Mouse (Mus musculus) lung, embryonic 16.5 days (tissue): ENCODE data around the gene Lmo2. TPM values are rescaled to one million over a fixed set of nuclear protein-coding genes. Genes with fewer than 3 reads are reported as not detected.

Experiments
- ATAC-seq: fragments of 200-750 bp; cut with Nextera tagmentation; 2 replicates; pipeline ENCODE4 v1.8.0; 2017; ENCODE audit warnings: low read depth, mild to moderate bottlenecking, moderate library complexity
- H3K27ac ChIP-seq: fragments of 300-500 bp; sonication (generic); 2 replicates; pipeline ENCODE4 v1.5.1; 2014; ENCODE audit warnings: mild to moderate bottlenecking, control low read depth, low read length
- H3K27me3 ChIP-seq: fragments of 300-500 bp; sonication (generic); 2 replicates; pipeline ENCODE4 v1.6.1; 2014; ENCODE audit warnings: low read depth, low read length, mixed read lengths; ENCODE audit not compliant: control insufficient read depth, insufficient read depth
- H3K36me3 ChIP-seq: fragments of 300-500 bp; sonication (generic); 2 replicates; pipeline ENCODE4 v1.6.1; 2014; ENCODE audit warnings: low read length; ENCODE audit not compliant: control insufficient read depth, insufficient read depth
- H3K4me1 ChIP-seq: fragments of 300-500 bp; sonication (generic); replicated peaks from 2 replicates; pipeline ENCODE4 v1.6.1; 2014; ENCODE audit warnings: low read length, mixed read lengths; ENCODE audit not compliant: control insufficient read depth, insufficient read depth
- H3K4me2 ChIP-seq: fragments of 300-500 bp; sonication (generic); 2 replicates; pipeline ENCODE4 v1.6.1; 2014; ENCODE audit warnings: low read depth, low read length, control low read depth
- H3K4me3 ChIP-seq: fragments of 300-500 bp; sonication (generic); 2 replicates; pipeline ENCODE4 v1.5.1; 2014; ENCODE audit warnings: mild to moderate bottlenecking, low read length, control low read depth
- H3K9ac ChIP-seq: fragments of 300-500 bp; sonication (generic); 2 replicates; pipeline ENCODE4 v1.6.1; 2014; ENCODE audit warnings: low read length, control low read depth
- H3K9me3 ChIP-seq: fragments of 300-500 bp; sonication (generic); 2 replicates; pipeline ENCODE4 v1.6.1; 2016; ENCODE audit warnings: low read length; ENCODE audit not compliant: control insufficient read depth
- WGBS: fragments of 180-500 bp; shearing (Covaris S2); extraction: QIAGEN DNeasy Blood & Tissue Kit; methylation state at CpG from one replicate; pipeline ENCODE4 v1.1.7; 2014; 5-methylcytosine and 5-hydroxymethylcytosine counted together
- polyA plus RNA-seq: library from polyadenylated mRNA; unstranded; fragments of >200 nt; fragmentation: Nextera tagmentation; extraction: Ambion mirVana; gene quantifications from 2 replicates; pipeline ENCODE4 v1.2.1, GENCODE M21; 2015

The Lmo2 gene
- polyA plus RNA-seq, 1 experiment from 2014 or later, result 31.6 TPM

GRCm38 (mm10) chr2:103927610-103928145 is 30.1 kb upstream of the Lmo2 start:
- ATAC-seq, result no peak; the same call in 1 of the 2 replicates
- 67% methylated on average over 1 of the region's 1 CpGs for WGBS

GRCm38 (mm10) chr2:103930306-103931019 is 27.3 kb upstream of the Lmo2 start:
- WGBS, result 34% methylated on average over 13 of the region's 13 CpGs
- peak; percentile 73 for ATAC-seq

More at GRCm38 (mm10) chr2:103927610-103928145, 30.1 kb upstream of the Lmo2 start:
- Histone ChIP-seq H3K4me3 (no peak overlapping the region), H3K4me1 (no peaks in the 10 kb centered on the region; the same call in 1 of the 2 replicates), H3K36me3 (no peaks in the 10 kb centered on the region), H3K9me3 (no peaks in the 10 kb centered on the region), H3K27me3 (no peaks in the 10 kb centered on the region), H3K9ac (no peak overlapping the region), H3K27ac (no peak overlapping the region), H3K4me2 (no peak overlapping the region)

DNA sequence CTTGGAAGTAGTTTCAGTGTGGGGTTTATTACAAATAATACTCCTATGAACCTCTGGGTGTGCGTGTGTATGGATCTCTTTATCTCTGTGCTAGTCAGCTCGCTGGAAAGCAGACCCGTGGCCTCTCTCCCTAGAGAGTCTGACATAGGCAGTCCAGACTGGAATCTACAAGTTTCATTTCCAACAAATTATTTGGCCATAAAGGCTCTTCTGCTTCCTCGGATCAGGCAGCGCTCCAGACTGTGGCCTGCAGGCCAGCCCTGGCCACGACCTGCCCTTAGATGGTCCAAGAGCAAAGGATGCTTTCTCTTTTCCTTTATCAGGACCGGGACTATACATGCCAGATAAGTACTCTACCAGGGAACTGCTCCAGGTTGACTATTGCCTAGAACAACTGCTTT is 26.3 kb upstream of the Lmo2 start:
- Histone ChIP-seq H3K27me3 (no peaks in the 10 kb centered on the region), H3K9ac (no peak overlapping the region), H3K9me3 (no peaks in the 10 kb centered on the region), H3K4me2 (no peak overlapping the region), H3K36me3 (no peaks in the 10 kb centered on the region), H3K27ac (no peak overlapping the region), H3K4me1 (no peaks in the 10 kb centered on the region; the same call in 1 of the 2 replicates), H3K4me3 (no peak overlapping the region)
- WGBS, result 54% methylated on average over 7 of the region's 7 CpGs
- no peak for ATAC-seq

More at GRCm38 (mm10) chr2:103930306-103931019, 27.3 kb upstream of the Lmo2 start:
- H3K4me1 ChIP-seq, result no peaks in the 10 kb centered on the region; the same call in 1 of the 2 replicates
- no peak overlapping the region for H3K9ac ChIP-seq
- H3K27me3 ChIP-seq, result no peaks in the 10 kb centered on the region
- H3K4me2 ChIP-seq, result no peak overlapping the region
- H3K4me3 ChIP-seq, result no peak overlapping the region
- no peaks in the 10 kb centered on the region for H3K36me3 ChIP-seq
- H3K9me3 ChIP-seq, result no peaks in the 10 kb centered on the region
- no peak overlapping the region for H3K27ac ChIP-seq

DNA sequence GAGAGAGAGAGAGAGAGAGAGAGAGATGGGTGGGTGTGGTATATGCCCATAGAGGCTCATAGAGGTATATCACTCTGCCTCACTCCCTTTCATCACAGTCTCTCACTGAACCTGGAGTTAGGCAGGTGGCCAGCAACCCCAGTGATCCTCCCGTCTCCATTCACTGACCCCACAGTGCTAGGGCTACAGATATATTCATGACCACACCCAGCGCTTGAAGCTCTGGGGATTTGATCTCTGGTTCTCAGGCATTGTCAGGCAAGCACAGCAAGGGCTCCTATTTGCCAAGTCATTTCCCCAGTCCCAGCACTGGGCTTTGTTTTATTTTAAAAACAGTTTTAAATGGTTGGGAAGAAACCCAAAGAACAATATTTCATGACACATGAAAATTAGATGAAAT is 25.8 kb upstream of the Lmo2 start:
- H3K27me3 ChIP-seq, result no peaks in the 10 kb centered on the region
- no peaks in the 10 kb centered on the region for H3K36me3 ChIP-seq
- no peak overlapping the region for H3K4me3 ChIP-seq
- ATAC-seq, result no peak
- no peaks in the 10 kb centered on the region; the same call in 1 of the 2 replicates for H3K4me1 ChIP-seq
- H3K4me2 ChIP-seq, result no peak overlapping the region
- no peak overlapping the region for H3K27ac ChIP-seq
- H3K9ac ChIP-seq, result no peak overlapping the region
- H3K9me3 ChIP-seq, result no peaks in the 10 kb centered on the region
- WGBS, result 49% methylated on average over 2 of the region's 2 CpGs

DNA sequence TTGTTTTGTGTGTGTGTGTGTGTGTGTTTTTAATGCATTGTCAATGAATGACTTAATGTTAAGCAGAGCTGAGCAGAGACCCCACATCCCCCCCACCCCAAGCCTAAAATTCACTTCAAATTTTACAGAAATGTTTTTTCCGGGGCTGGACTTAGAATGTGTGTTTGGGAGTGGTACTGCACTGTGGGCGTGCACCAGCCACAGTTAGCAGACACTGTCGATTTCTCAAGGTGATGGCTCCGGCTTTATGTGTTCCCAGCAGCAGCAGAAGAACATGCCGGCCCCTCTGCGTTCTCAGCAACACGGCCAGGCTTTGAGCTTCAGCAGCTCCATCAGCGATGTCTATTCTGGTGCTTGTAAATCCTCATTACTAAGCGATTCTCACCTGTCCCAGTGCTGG is 25.3 kb upstream of the Lmo2 start:
- Histone ChIP-seq H3K27me3 (no peaks in the 10 kb centered on the region), H3K4me2 (no peak overlapping the region), H3K36me3 (no peaks in the 10 kb centered on the region), H3K9ac (no peak overlapping the region), H3K9me3 (no peaks in the 10 kb centered on the region), H3K27ac (no peak overlapping the region), H3K4me1 (no peaks in the 10 kb centered on the region; the same call in 1 of the 2 replicates), H3K4me3 (no peak overlapping the region)
- 76% methylated on average over 9 of the region's 9 CpGs for WGBS
- no peak for ATAC-seq

DNA sequence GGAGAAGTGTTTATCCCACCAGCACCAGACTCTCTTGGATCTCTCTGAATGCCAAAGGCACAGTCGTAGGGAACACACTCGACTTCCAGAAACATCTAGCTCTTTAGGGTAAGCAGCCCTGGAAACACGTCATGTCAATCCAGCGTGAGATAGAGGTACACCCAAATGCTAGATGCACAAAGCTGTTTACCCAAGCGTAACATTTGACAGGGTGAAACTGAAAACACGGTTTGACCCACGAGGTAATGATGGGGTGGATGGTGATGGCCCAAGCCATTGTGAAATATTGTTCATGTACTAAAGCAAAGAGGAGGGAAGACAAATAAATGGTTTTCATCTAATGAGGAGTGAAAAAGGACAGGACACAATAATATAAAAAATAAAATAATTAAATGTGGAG is 23.5 kb upstream of the Lmo2 start:
- 48% methylated on average over 7 of the region's 7 CpGs for WGBS
- Histone ChIP-seq H3K9me3 (no peaks in the 10 kb centered on the region), H3K4me3 (no peak overlapping the region), H3K27ac (no peak overlapping the region), H3K4me2 (no peak overlapping the region), H3K4me1 (no peaks in the 10 kb centered on the region; the same call in 1 of the 2 replicates), H3K27me3 (no peaks in the 10 kb centered on the region), H3K9ac (no peak overlapping the region), H3K36me3 (no peaks in the 10 kb centered on the region)
- no peak for ATAC-seq

DNA sequence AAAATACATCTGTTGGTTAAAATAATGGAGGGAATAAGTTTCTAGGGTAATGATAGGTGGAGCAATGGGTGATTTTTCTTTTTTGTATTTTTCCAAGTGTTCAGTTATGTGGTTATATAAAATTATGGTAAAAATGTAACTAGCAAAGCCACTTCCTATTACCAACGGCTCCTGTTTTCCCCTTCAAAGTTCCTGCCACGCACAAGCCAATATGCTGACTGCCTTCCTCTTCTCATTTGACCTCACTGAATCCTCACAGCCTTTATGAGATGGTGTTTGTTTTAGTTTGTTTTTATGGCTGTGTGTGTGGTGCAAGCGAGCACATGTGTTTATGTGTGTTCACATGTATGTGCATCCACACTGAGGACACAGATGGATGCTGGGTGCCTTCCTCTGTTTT is 23.1 kb upstream of the Lmo2 start:
- no peak overlapping the region for H3K9ac ChIP-seq
- no peaks in the 10 kb centered on the region for H3K9me3 ChIP-seq
- 56% methylated on average over 3 of the region's 3 CpGs for WGBS
- ATAC-seq, result no peak
- H3K4me1 ChIP-seq, result no peaks in the 10 kb centered on the region; the same call in 1 of the 2 replicates
- H3K4me3 ChIP-seq, result no peak overlapping the region
- H3K27ac ChIP-seq, result no peak overlapping the region
- no peaks in the 10 kb centered on the region for H3K36me3 ChIP-seq
- no peaks in the 10 kb centered on the region for H3K27me3 ChIP-seq
- no peak overlapping the region for H3K4me2 ChIP-seq

DNA sequence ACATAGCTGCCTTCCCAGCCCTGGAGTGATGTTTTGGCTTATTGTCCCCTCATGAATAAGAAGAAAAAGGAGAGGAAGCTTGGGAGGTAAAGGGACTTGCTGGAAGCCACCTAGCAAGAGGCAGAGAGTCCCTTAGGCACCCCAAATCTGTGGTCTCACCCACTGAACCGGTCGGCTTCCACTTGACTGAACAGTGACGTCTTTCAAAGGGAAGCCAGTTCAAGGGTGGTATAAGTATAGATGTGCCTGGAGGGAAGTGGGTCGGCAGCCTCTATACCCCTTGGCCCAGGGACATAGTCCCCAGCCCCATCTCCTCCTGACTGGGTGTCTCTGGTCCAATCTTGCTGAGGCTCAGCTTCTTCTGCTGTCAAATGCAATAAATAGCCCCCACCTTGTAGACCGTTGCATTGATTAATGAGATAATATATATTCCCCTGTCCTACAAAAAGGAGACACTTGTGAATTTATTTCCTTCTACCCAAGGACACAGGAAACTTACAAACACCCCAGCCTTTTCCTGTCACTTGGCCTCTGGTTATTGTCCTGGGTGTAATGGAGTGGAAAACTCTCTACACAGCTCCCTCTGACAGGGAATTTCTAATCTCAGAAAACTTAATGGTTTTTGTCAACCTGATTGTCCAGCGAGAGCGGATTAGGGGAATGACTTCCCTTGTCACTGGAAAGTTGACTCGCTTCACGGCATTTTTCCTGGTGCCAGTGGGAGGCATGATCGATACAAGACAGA is 21.9 kb upstream of the Lmo2 start:
- Histone ChIP-seq H3K9me3 (no peaks in the 10 kb centered on the region), H3K27ac (no peak overlapping the region), H3K4me3 (no peak overlapping the region), H3K4me2 (no peak overlapping the region), H3K36me3 (no peaks in the 10 kb centered on the region), H3K9ac (no peak overlapping the region), H3K4me1 (no peaks in the 10 kb centered on the region; the same call in 1 of the 2 replicates), H3K27me3 (no peaks in the 10 kb centered on the region)
- WGBS, result 72% methylated on average over 10 of the region's 10 CpGs
- ATAC-seq, result no peak

DNA sequence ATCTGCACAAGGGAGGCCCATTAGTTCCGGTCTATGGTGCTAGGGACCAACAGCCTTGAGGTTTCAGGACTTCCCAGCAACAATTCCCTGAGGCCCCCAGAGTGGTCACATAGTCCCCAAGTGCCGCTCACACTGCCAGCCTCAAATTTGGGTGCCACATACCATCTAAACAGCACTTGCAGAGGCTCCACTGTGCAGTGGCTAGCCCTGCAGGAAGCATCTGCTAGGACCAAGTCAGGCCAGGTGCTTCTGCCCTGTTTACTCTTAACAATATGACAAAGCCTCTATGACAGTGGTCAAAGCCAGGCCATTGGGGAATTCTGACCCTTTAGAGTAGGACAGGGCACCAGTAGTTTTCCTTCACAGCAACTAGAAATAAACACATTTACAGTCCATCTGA is 21.1 kb upstream of the Lmo2 start:
- Histone ChIP-seq H3K27me3 (no peaks in the 10 kb centered on the region), H3K4me3 (no peak overlapping the region), H3K9ac (no peak overlapping the region), H3K9me3 (no peaks in the 10 kb centered on the region), H3K4me1 (no peaks in the 10 kb centered on the region; the same call in 1 of the 2 replicates), H3K27ac (no peak overlapping the region), H3K36me3 (no peaks in the 10 kb centered on the region), H3K4me2 (no peak overlapping the region)
- no peak for ATAC-seq
- WGBS, result 90% methylated on average over 2 of the region's 2 CpGs
